Mouse (Mus musculus): ENCODE results near the gene Dlg2. TPM values are rescaled to one million over a fixed set of nuclear protein-coding genes. Genes with fewer than 3 reads are reported as not detected.
A peak's percentile ranks its signal among the peaks of the same experiment; 100 is the strongest.
"Not testable (repeated sequence)": the region's sequence is repeated elsewhere in the genome, so short reads cannot be mapped to it uniquely, and the experiment has no call there.

Gene Dlg2
- polyA plus RNA-seq, 1 experiment from 2014 or later, result 38.4 TPM

DNA sequence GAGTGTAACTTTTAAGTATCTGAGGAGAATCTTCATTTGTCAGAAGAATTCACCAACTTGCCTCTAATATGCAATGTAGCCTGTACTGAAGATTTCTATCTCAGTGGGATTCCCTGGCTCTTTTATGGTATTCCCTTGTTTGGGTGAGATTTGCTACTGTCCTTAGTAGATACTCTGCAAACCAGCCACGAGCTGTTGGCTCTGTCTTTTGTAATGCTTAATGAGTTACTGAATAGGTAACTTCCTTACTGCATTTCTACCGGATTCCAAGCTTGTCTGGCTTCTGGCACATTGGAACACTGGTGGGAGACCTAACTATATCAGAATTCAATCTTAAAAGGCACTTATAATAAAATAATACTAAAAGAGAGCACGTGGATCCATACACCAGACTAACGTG, 400.3 kb downstream of the Dlg2 start:
- not testable (repeated sequence) for H3K4me1 ChIP-seq (replicated peaks; ENCODE audit: control insufficient read depth, insufficient read depth, low read length); H3K27me3 ChIP-seq (replicated peaks; ENCODE audit: control insufficient read depth, insufficient read depth, low read length); H3K9ac ChIP-seq (replicated peaks; ENCODE audit: low read depth, low read length); H3K27ac ChIP-seq (ENCODE audit: low read length); H3K9me3 ChIP-seq (ENCODE audit: control insufficient read depth, low read length); ATAC-seq; H3K4me2 ChIP-seq (ENCODE audit: low read length); H3K36me3 ChIP-seq (ENCODE audit: control insufficient read depth, insufficient read depth); H3K4me3 ChIP-seq (replicated peaks; ENCODE audit: low read length)
- 38% methylated on average over 4 of the region's 4 CpGs for WGBS

DNA sequence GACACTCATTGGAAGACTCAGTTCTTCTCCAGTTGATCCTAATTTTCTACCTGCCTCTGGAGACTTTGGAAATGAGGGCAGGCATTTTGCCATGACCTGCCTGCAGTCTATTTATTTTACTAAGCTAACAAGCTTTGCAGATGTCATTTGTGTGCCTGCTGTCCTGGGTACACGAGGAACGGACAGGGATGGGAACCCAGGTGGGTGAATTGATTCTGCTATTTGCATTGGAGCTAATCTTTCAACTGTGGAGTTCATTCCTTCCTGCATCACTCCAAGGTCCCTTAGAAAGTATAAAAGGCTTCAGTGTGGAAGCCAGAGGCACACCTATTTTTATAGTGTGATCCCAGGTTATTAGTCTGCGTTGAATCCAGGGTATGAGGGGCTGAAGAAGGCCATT, 406.3 kb downstream of the Dlg2 start:
- Histone ChIP-seq H3K27me3 (replicated peaks; ENCODE audit: control insufficient read depth, insufficient read depth, low read length) (no peaks in the 10 kb centered on the region), H3K4me3 (replicated peaks; ENCODE audit: low read length) (no peak overlapping the region), H3K4me1 (replicated peaks; ENCODE audit: control insufficient read depth, insufficient read depth, low read length) (0 out of 2 replicates have a peak, but pooled peaks cover 2% of the 10 kb centered on the region), H3K27ac (ENCODE audit: low read length) (no peak overlapping the region), H3K9me3 (ENCODE audit: control insufficient read depth, low read length) (no peaks in the 10 kb centered on the region), H3K36me3 (ENCODE audit: control insufficient read depth, insufficient read depth) (no peaks in the 10 kb centered on the region), H3K4me2 (ENCODE audit: low read length) (no peak overlapping the region), H3K9ac (replicated peaks; ENCODE audit: low read depth, low read length) (no peak overlapping the region)
- ATAC-seq, result no peak
- 66% methylated on average over 3 of the region's 3 CpGs for WGBS

DNA sequence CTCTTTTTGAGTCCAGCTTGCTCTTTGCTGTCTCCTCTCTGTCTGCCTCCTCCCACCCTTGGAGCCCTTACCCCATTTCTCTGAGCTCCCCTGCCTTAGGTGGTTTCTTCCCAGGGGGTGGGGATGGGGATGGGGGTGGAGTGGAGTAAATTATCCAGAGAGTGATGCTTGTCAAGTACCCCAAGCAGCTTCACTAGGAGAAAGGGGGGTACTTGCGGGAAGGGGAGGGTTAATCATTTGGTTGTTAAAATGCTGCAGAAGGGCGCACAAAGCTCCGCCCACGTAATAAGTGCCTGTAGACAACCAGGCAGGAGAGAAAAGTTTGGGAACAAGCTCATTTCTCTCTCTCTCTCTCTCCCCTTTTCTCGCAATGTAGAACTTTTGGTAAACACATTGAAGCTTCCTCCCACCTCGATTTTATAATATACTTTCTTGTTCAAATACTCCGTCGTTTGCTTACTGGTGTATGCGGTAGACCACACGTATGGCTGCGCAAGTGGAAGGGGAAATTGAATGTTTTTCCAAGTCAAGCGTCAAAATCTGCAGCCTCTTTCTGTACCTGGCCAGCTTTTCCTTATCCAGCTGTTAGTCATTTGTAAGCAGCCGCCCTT, 410.0 kb downstream of the Dlg2 start:
- Histone ChIP-seq H3K36me3 (ENCODE audit: control insufficient read depth, insufficient read depth) (no peaks in the 10 kb centered on the region), H3K4me2 (ENCODE audit: low read length) (peak overlapping the region; percentile 80), H3K4me1 (replicated peaks; ENCODE audit: control insufficient read depth, insufficient read depth, low read length) (0 out of 2 replicates have a peak, but pooled peaks cover 2% of the 10 kb centered on the region), H3K9me3 (ENCODE audit: control insufficient read depth, low read length) (no peaks in the 10 kb centered on the region), H3K27me3 (replicated peaks; ENCODE audit: control insufficient read depth, insufficient read depth, low read length) (no peaks in the 10 kb centered on the region), H3K4me3 (replicated peaks; ENCODE audit: low read length) (peak overlapping the region; percentile 53), H3K27ac (ENCODE audit: low read length) (peak overlapping the region; percentile 81), H3K9ac (replicated peaks; ENCODE audit: low read depth, low read length) (peak overlapping the region; percentile 63)
- peak; percentile 61 for ATAC-seq
- 0% methylated on average over 13 of the region's 13 CpGs for WGBS

DNA sequence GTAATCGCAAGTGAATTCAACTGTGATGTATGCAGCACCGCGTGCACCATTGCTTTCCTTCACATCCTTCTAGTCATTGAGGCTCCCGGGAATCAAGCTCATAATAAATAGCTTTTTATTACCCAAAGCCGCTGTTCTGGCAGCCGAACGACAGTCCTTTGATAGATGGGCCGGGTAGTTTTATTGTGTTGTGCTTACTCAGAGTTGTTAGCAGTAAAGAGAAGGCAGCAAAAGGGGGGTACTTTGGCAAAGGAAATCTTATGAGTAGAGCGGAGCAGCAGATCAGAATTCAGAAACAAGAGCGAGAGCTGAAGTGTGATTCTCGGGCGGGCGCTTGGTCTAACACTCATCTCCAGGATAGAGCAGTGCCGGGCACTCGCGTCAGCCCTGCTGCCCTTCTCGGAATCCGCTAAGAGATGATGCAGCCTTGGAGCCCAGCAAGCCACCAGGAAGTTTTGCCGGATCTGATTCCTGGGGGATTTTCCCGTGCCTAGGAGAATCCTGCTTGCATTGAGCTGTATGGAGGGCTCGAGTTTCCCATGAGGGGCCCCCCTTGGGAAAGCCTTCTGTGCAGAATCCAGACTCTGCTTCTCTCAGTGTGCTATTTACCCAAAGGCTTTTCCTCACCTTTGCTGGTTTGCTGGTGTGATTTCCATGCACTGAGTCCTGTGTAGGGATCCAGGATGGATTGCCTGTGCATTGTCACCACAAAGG, 410.7 kb downstream of the Dlg2 start:
- 0 out of 2 replicates have a peak, but pooled peaks cover 2% of the 10 kb centered on the region for H3K4me1 ChIP-seq (replicated peaks; ENCODE audit: control insufficient read depth, insufficient read depth, low read length)
- WGBS, result 0% methylated on average over 21 of the region's 21 CpGs
- H3K27ac ChIP-seq (ENCODE audit: low read length), result peak overlapping the region; percentile 81
- H3K4me3 ChIP-seq (replicated peaks; ENCODE audit: low read length), result peak overlapping the region; percentile 53
- H3K9me3 ChIP-seq (ENCODE audit: control insufficient read depth, low read length), result no peaks in the 10 kb centered on the region
- ATAC-seq, result peak; percentile 85
- H3K4me2 ChIP-seq (ENCODE audit: low read length), result peak overlapping the region; percentile 80
- H3K9ac ChIP-seq (replicated peaks; ENCODE audit: low read depth, low read length), result peak overlapping the region; percentile 63
- no peaks in the 10 kb centered on the region for H3K27me3 ChIP-seq (replicated peaks; ENCODE audit: control insufficient read depth, insufficient read depth, low read length)
- H3K36me3 ChIP-seq (ENCODE audit: control insufficient read depth, insufficient read depth), result no peaks in the 10 kb centered on the region

DNA sequence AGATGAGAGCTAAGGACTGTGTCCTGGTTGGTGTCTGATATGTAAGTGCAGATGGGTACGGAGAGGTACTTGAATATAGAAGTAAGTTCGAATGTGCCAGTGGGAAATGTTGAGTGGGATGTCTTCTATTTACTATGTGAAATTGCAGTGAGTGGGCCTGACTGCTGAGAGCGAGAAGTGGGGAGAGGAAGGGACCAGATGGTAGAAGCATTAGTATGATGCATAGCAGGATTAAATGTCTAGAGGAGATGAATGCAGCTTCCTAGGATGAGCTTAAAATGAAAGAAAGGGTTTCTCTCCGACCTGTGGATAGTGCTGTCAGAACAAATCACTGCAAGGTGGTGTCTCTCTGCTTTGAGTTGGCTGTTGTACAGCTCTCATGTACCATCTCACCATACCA, 451.0 kb downstream of the Dlg2 start:
- no peak for ATAC-seq
- no peaks in the 10 kb centered on the region for H3K36me3 ChIP-seq (ENCODE audit: control insufficient read depth, insufficient read depth)
- WGBS, result 70% methylated on average over 4 of the region's 4 CpGs
- no peaks in the 10 kb centered on the region for H3K27me3 ChIP-seq (replicated peaks; ENCODE audit: control insufficient read depth, insufficient read depth, low read length)
- H3K27ac ChIP-seq (ENCODE audit: low read length), result no peak overlapping the region
- no peaks in the 10 kb centered on the region for H3K9me3 ChIP-seq (ENCODE audit: control insufficient read depth, low read length)
- no peak overlapping the region for H3K4me2 ChIP-seq (ENCODE audit: low read length)
- no peak overlapping the region for H3K9ac ChIP-seq (replicated peaks; ENCODE audit: low read depth, low read length)
- no peak overlapping the region for H3K4me3 ChIP-seq (replicated peaks; ENCODE audit: low read length)
- no peaks in the 10 kb centered on the region for H3K4me1 ChIP-seq (replicated peaks; ENCODE audit: control insufficient read depth, insufficient read depth, low read length)

DNA sequence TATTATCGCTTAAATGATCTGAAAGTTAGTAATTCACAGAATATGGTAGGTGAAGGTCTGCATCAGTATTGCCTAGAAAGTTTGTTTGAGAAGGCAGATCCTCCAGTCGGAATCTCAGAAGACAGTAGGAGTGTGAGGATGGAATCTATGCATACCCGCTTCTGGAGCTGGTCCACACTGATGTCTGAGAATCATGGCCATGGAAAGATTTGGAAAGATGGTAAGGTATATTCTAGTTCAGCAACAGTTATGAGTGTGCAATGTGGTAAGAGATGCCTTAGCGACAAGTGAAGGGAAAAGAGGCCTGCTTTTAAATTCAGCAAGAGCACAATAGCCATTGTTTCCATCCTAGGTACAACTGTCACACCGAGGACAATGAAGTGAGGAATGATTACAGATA, 464.3 kb downstream of the Dlg2 start:
- ATAC-seq, result no peak; the same call in 1 of the 2 replicates
- WGBS, result 81% methylated on average over 5 of the region's 5 CpGs
- Histone ChIP-seq H3K27me3 (replicated peaks; ENCODE audit: control insufficient read depth, insufficient read depth, low read length) (no peaks in the 10 kb centered on the region), H3K36me3 (ENCODE audit: control insufficient read depth, insufficient read depth) (no peaks in the 10 kb centered on the region), H3K4me3 (replicated peaks; ENCODE audit: low read length) (no peak overlapping the region), H3K4me1 (replicated peaks; ENCODE audit: control insufficient read depth, insufficient read depth, low read length) (no peaks in the 10 kb centered on the region), H3K4me2 (ENCODE audit: low read length) (no peak overlapping the region), H3K9ac (replicated peaks; ENCODE audit: low read depth, low read length) (no peak overlapping the region), H3K9me3 (ENCODE audit: control insufficient read depth, low read length) (no peaks in the 10 kb centered on the region), H3K27ac (ENCODE audit: low read length) (no peak overlapping the region)

DNA sequence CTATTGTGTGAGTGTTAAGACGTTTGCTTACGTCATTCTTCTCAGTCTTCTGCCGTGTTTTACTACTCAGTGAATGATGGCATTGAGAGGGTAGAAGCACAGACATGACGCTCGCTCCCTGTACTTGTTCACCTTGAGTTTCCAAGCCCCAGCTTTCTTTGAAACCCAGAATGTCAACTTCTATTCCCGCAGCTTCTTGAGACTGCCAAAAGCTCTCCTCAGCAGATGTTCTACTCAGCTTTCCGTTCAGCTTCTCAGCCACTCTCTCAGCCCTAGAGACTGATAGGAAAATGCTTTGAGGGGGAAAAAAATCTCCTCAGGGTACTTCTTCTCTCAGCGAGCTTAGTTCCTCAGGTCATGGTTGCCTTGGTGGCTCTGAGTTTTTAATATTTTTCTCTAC, 470.6 kb downstream of the Dlg2 start:
- no peaks in the 10 kb centered on the region for H3K9me3 ChIP-seq (ENCODE audit: control insufficient read depth, low read length)
- H3K4me3 ChIP-seq (replicated peaks; ENCODE audit: low read length), result no peak overlapping the region
- no peaks in the 10 kb centered on the region for H3K36me3 ChIP-seq (ENCODE audit: control insufficient read depth, insufficient read depth)
- no peak overlapping the region for H3K27ac ChIP-seq (ENCODE audit: low read length)
- no peak overlapping the region for H3K9ac ChIP-seq (replicated peaks; ENCODE audit: low read depth, low read length)
- no peak for ATAC-seq
- 82% methylated on average over 8 of the region's 8 CpGs for WGBS
- no peak overlapping the region for H3K4me2 ChIP-seq (ENCODE audit: low read length)
- H3K27me3 ChIP-seq (replicated peaks; ENCODE audit: control insufficient read depth, insufficient read depth, low read length), result no peaks in the 10 kb centered on the region
- no peaks in the 10 kb centered on the region for H3K4me1 ChIP-seq (replicated peaks; ENCODE audit: control insufficient read depth, insufficient read depth, low read length)

DNA sequence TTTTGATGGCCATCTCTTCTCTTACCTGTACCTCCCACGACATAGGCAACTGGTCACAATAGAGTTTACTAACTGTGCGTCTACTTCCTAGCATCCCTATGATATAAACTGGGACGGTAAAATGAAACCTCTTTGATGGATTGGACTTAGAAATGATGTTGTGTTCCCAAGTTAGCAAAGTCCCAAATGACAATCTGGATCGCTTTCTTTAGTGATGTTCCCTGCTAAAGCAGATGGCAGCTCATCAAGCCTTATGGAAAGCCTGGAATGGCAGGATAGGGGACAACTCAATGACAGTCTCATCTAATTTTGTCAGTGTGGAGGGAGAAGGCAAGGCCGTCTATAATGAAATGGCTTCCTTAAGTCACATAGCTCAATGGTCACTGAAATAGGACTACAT, 472.7 kb downstream of the Dlg2 start:
- no peak overlapping the region for H3K27ac ChIP-seq (ENCODE audit: low read length)
- H3K4me1 ChIP-seq (replicated peaks; ENCODE audit: control insufficient read depth, insufficient read depth, low read length), result no peaks in the 10 kb centered on the region
- H3K9ac ChIP-seq (replicated peaks; ENCODE audit: low read depth, low read length), result no peak overlapping the region
- H3K9me3 ChIP-seq (ENCODE audit: control insufficient read depth, low read length), result no peaks in the 10 kb centered on the region
- ATAC-seq, result no peak
- no peak overlapping the region for H3K4me3 ChIP-seq (replicated peaks; ENCODE audit: low read length)
- no peaks in the 10 kb centered on the region for H3K27me3 ChIP-seq (replicated peaks; ENCODE audit: control insufficient read depth, insufficient read depth, low read length)
- WGBS, result 89% methylated on average over 5 of the region's 5 CpGs
- no peaks in the 10 kb centered on the region for H3K36me3 ChIP-seq (ENCODE audit: control insufficient read depth, insufficient read depth)
- no peak overlapping the region for H3K4me2 ChIP-seq (ENCODE audit: low read length)

DNA sequence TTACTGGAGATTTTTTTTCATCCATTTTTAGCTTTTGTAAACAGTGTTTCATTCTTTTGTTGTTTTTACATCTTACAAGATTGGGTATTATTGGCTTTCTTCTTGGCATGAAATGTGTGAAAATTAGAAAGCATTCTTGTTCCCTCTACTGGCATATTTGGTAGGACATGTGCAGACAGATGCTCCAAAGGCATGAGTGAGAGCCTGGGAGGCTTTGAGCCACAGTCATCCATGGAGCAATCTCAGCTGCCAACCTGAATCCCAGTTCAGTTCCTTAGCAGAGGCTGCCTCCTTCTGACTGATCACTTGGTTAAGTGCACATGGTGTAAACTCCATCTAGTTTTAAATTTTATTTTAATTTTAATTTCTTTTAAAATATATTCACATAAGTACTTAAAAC, 500.8 kb downstream of the Dlg2 start:
- ATAC-seq, result 0 out of 2 replicates have a peak, but pooled peaks have one; percentile 47
- no peaks in the 10 kb centered on the region for H3K36me3 ChIP-seq (ENCODE audit: control insufficient read depth, insufficient read depth)
- no peak overlapping the region for H3K9ac ChIP-seq (replicated peaks; ENCODE audit: low read depth, low read length)
- H3K9me3 ChIP-seq (ENCODE audit: control insufficient read depth, low read length), result no peaks in the 10 kb centered on the region
- H3K27ac ChIP-seq (ENCODE audit: low read length), result no peak overlapping the region
- no peaks in the 10 kb centered on the region for H3K27me3 ChIP-seq (replicated peaks; ENCODE audit: control insufficient read depth, insufficient read depth, low read length)
- H3K4me1 ChIP-seq (replicated peaks; ENCODE audit: control insufficient read depth, insufficient read depth, low read length), result no peaks in the 10 kb centered on the region
- H3K4me3 ChIP-seq (replicated peaks; ENCODE audit: low read length), result no peak overlapping the region
- no peak overlapping the region for H3K4me2 ChIP-seq (ENCODE audit: low read length)
